Mouse (Mus musculus) small intestine, adult 2 months (tissue): ENCODE measurements around the gene Pip5k1c.

ENCODE experiments used
- CTCF ChIP-seq: fragments of 200-500 bp; IDR thresholded peaks from 2 replicates; pipeline ENCODE4 v1.5.1; 2012; ENCODE audit warnings: low read depth, mild to moderate bottlenecking, control low read depth, inconsistent platforms, low read length, moderate library complexity, mixed read lengths; ENCODE audit not compliant: insufficient replicate concordance, insufficient read length; ENCODE audit errors: extremely low read depth
- POLR2A ChIP-seq: fragments of 200-500 bp; IDR thresholded peaks from 2 replicates; pipeline ENCODE4 v1.6.1; 2012; ENCODE audit warnings: low read depth, mild to moderate bottlenecking, control low read depth, inconsistent platforms, low read length, moderate library complexity

GRCm38 (mm10) chr10:81358209-81358608 is 65.4 kb downstream of the Pip5k1c start:
- TF ChIP-seq POLR2A (no peak), CTCF (no peak)
